Mouse (Mus musculus): ENCODE measurements around the gene Wwox.

The Wwox gene

DNA sequence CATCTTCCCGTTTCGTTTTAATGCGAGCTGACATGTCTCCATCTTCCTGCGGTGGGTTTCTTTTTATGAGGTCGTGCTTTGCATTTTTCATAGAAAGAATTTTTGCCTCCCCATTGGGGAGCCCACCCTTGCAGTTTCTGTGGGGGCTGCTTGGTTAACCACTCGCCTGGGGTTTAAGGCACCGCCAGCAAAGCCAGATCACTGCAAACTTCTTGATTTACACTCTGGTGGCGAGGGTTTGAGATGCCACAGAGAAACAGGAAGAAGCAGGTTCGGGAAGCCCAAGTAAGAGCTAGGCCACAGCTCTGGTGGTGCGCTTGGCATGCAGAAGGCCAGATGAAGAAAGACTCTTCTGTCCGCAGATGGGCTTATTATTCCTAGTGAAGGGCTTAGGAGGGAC lies 789.4 kb downstream of the Wwox start:
- no peak for DNase-seq (ENCODE audit: low spot score)

DNA sequence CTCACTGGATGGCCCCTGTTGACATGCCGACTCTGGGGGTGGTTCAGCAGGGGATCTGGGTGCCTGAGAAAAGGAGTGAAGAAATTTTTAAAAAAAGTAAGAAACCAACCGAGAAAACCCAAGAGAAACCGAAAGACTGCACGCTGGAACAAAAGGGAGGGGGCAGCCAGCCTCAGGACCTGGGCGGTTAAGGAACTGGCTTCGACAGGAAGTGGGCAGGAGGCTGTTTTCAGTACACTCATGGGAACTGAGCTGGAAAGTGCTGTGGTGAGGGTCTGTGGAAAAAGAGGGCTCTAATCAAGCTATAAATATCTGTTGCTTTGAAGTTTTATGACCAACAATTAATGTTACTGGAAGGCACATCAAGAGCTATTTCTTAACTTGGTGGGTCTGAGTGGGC lies 794.6 kb downstream of the Wwox start:
- DNase-seq (ENCODE audit: low spot score): no peak

GRCm38 (mm10) chr8:115237596-115237995 lies 798.1 kb downstream of the Wwox start:
- no peak for DNase-seq (ENCODE audit: low spot score)

DNA sequence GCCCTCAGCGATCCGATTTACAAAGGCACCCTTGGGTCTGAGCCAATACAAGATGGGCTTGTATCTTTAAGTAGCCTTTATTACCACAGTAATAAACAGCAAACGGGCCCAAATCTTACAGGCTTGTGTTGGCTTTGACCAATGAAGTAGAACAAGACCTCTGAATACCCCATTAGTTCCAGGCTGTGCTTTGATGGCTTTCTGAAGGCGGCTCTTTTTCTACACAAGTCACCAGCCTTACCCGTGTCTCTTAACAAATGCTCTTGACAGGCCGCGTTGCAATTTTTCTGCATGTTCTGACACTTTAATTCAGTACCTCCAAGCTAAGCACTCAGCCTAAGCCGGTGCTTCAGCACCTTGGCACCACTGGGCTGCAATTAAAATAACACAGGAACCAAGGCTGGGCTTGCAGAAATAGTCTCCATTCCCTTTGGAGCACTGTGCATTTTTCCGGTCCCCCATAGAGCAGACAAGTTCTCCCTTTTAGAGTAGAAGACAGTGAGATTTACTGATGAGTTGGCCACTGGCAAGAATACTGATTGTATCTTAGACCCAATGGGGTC lies 804.1 kb downstream of the Wwox start:
- no peak for DNase-seq (ENCODE audit: low spot score)

DNA sequence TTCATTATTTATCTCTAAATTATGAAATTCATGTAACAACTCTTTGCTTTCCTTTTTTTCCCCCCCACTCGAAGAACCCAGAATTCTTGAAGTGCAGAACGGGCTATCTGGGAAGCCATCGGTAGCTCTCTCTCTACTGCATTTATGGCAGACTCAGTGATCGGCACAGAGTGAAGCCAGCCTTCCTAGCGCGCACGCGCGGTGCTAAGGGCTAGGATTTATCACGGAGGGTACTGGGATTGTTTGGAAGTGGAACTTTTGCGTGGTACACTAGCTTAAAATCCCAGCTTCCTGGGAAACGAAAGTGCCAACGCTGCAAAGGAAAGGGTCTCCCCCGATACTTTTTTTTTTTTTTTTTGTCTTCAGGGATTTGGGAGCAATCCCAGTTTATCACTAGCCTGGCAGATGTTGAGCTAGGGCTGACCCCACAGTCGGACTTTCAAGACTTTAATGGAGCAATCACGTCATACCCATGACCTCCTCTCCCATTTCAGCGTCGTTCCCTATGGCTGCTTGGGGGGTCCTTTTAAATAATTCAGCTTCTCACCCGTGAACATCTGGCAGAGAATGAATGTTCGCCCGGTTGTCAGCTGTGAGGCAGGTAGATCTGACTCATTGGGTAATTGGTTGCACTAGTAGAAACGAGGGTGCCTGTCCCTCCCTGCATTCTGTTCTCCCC lies 810.4 kb downstream of the Wwox start:
- DNase-seq (ENCODE audit: low spot score): peak; percentile 15

DNA sequence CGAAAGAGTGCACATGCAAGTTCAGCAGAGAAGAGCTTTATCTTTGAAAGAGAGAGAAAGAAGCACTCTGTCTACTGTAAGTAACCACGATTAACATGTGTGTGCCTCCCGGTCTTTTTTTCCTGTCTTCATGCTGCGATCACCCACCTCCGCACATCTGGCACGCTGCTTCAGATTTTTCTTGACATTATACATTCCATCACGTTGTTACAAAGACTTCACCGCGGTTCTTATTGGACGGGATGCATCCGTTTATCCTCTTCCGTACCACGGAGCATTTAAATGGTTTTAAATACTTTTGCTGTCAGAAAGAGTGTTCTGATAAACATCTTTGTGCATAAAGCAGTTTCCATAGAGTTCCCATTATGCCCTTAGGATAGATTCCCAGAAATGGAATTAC lies 816.1 kb downstream of the Wwox start:
- DNase-seq (ENCODE audit: low spot score): no peak

- DNase-seq (ENCODE audit: low spot score): no peak
Measured at GRCm38 (mm10) chr8:115257417-115257816, 818.0 kb downstream of the Wwox start.

DNA sequence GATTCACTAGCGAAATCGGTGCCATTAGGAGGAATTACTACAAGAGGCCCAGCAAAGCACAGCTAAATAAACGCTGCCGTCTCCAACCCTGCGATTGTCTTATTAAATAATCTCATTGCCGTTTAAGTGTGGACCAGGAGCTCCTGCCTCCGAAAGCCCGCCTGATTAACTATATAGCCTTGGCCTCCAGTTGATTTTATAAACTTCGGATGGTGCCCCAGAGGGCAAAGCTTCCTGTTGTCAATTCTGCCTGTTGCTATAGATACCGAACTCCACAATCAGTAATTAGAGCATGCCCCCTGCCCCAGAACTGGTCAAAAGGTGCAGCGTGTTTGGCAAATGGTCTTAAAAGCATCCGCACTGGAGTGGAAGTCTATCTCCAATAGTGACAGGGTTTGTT lies 820.4 kb downstream of the Wwox start:
- DNase-seq (ENCODE audit: low spot score): no peak

DNA sequence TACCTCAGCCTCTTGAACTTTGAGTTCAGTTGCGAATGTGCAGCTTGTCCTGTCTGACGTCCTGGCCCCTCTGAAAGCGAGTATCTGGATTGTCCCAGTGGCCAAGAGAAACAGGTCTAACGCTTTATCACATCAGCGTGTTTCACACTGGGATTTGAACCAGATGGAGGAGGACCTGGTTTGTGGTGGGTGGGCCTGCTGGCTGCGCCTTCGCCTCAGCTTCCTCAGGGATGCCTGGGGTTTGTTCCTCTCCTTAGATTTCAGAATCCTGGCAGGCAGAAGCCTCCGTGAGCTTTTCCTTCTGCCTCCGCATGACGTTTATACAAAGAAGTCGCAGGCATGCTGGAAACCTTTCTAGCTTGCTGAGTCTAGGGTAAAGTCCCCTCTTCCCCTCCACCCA lies 827.7 kb downstream of the Wwox start:
- DNase-seq (ENCODE audit: low spot score): no peak

GRCm38 (mm10) chr8:115269601-115270000 lies 830.1 kb downstream of the Wwox start:
- no peak for DNase-seq (ENCODE audit: low spot score)

- no peak for DNase-seq (ENCODE audit: low spot score)
Measured at GRCm38 (mm10) chr8:115273976-115274375, 834.5 kb downstream of the Wwox start.

- DNase-seq (ENCODE audit: low spot score): no peak
Measured at GRCm38 (mm10) chr8:115276281-115276680, 836.8 kb downstream of the Wwox start.

- no peak for DNase-seq (ENCODE audit: low spot score)
Measured at GRCm38 (mm10) chr8:115278291-115278690, 838.8 kb downstream of the Wwox start.

GRCm38 (mm10) chr8:115290224-115290623 lies 850.8 kb downstream of the Wwox start:
- DNase-seq (ENCODE audit: low spot score): no peak

GRCm38 (mm10) chr8:115296760-115297159 lies 857.3 kb downstream of the Wwox start:
- DNase-seq (ENCODE audit: low spot score): no peak

DNA sequence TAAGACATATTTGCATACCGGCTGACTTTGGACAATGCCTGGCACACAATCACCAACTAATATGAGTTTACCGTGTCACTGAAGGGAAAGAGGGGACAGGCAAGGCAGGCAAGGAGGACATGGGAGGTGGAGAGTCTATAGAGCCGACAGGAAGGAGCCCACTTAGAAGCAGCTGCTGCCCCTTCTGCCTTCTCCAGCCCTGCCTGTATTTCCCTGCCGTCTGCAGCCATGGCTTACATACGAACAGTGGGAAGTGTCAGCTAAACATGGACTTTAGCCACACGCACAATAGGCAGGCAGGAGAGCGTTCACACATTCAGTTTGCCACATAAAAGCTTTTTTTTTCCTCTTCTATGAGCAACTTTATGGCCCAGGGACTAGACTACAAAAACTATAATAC lies 863.0 kb downstream of the Wwox start:
- no peak for DNase-seq (ENCODE audit: low spot score)

DNA sequence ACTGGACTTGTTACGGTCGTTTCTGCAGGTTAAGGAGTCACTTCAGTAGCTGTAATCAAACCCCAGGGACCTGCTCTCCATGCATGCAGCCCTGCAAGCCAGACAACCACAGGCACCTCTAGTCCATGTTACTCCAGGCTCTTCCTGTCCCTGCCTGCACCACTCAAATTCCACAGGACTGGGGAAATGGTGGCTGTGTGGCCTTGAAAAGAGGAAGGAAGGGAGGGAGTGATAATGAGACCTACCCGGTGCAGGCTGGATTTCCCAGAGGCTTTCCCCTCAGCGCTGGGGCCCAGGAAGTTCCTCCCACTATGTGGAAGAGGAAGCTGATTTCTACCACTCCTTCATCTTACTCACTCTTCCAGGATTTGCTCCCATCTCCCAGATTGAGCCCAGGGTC lies 868.0 kb downstream of the Wwox start:
- DNase-seq (ENCODE audit: low spot score): no peak

- no peak for DNase-seq (ENCODE audit: low spot score)
Measured at GRCm38 (mm10) chr8:115311003-115311402, 871.5 kb downstream of the Wwox start.

GRCm38 (mm10) chr8:115312371-115312770 lies 872.9 kb downstream of the Wwox start:
- DNase-seq (ENCODE audit: low spot score): no peak

GRCm38 (mm10) chr8:115322501-115322900 lies 883.0 kb downstream of the Wwox start:
- no peak for DNase-seq (ENCODE audit: low spot score)

- DNase-seq (ENCODE audit: low spot score): no peak
Measured at GRCm38 (mm10) chr8:115330671-115331070, 891.2 kb downstream of the Wwox start.

- no peak for DNase-seq (ENCODE audit: low spot score)
Measured at GRCm38 (mm10) chr8:115333972-115334371, 894.5 kb downstream of the Wwox start.

- DNase-seq (ENCODE audit: low spot score): no peak
Measured at GRCm38 (mm10) chr8:115336361-115336760, 896.9 kb downstream of the Wwox start.

- DNase-seq (ENCODE audit: low spot score): no peak
Measured at GRCm38 (mm10) chr8:115348704-115349103, 909.2 kb downstream of the Wwox start.
